Mouse (Mus musculus) olfactory bulb, adult 2 months (tissue): ENCODE data around the gene Olfr159.

Source experiments
- CTCF ChIP-seq: fragments of 200-500 bp; IDR thresholded peaks from 2 replicates; pipeline ENCODE4 v1.5.1; 2012; ENCODE audit warnings: low read depth, mild to moderate bottlenecking, low read length, moderate library complexity; ENCODE audit not compliant: insufficient read depth
- POLR2A ChIP-seq: fragments of 200-500 bp; IDR thresholded peaks from 2 replicates; pipeline ENCODE4 v1.6.1; 2012; ENCODE audit warnings: mild to moderate bottlenecking, low read depth, low read length, moderate library complexity; ENCODE audit not compliant: insufficient read depth

GRCm38 (mm10) chr4:43724764-43725163 is 46.0 kb downstream of the Olfr159 start:
- TF ChIP-seq CTCF: no peak
- TF ChIP-seq POLR2A: no peak
